Mouse (Mus musculus) C2C12 (cell line): ENCODE measurements around the gene Trim3.

Experiments
- CTCF ChIP-seq: IDR thresholded peaks from one replicate; pipeline ENCODE4 v1.5.1; 2011; ENCODE audit not compliant: control insufficient read depth, insufficient read depth, insufficient read length
- MYOD1 ChIP-seq: IDR thresholded peaks from one replicate; pipeline ENCODE4 v1.6.1; 2011; ENCODE audit warnings: low read depth; ENCODE audit not compliant: control insufficient read depth, insufficient read length

- TF ChIP-seq CTCF (no peak), MYOD1 (no peak)
Observed at GRCm38 (mm10) chr7:105640233-105640893, 7.0 kb upstream of the Trim3 start, which contains the start of the genes Arfip2 and Gm45799.
